Mouse (Mus musculus) midbrain, embryonic 14.5 days (tissue): Measurements from ENCODE around the gene Hpcal1. TPM values are rescaled to one million over a fixed set of nuclear protein-coding genes. Genes with fewer than 3 reads are reported as not detected.
A peak's percentile ranks its signal among the peaks of the same experiment; 100 is the strongest.

Experiments used
- ATAC-seq: fragments of 200-750 bp; cut with Nextera tagmentation; 2 replicates; pipeline ENCODE4 v1.8.0; 2017; ENCODE audit warnings: moderate number of reproducible peaks, moderate library complexity; ENCODE audit not compliant: low FRiP score, low TSS enrichment
- DNase-seq: peaks from one replicate; pipeline ENCODE4 v3.0.0-alpha.2; 2015
- H3K27ac ChIP-seq: fragments of 300-500 bp; sonication (generic); replicated peaks from 2 replicates; pipeline ENCODE4 v1.5.1; 2014; ENCODE audit warnings: mild to moderate bottlenecking, low read depth, low read length, moderate library complexity
- H3K27me3 ChIP-seq: fragments of 300-500 bp; sonication (generic); 2 replicates; pipeline ENCODE4 v1.6.1; 2014; ENCODE audit warnings: low read length, control low read depth, mixed read lengths; ENCODE audit not compliant: control insufficient read depth, insufficient read depth
- H3K36me3 ChIP-seq: fragments of 300-500 bp; sonication (generic); 2 replicates; pipeline ENCODE4 v1.6.1; 2014; ENCODE audit warnings: low read length, control low read depth; ENCODE audit not compliant: control insufficient read depth, insufficient read depth
- H3K4me1 ChIP-seq: fragments of 300-500 bp; sonication (generic); 2 replicates; pipeline ENCODE4 v1.6.1; 2014; ENCODE audit warnings: mild to moderate bottlenecking, antibody characterized with exemption, low read length, control low read depth; ENCODE audit not compliant: control insufficient read depth, insufficient read depth
- H3K4me2 ChIP-seq: fragments of 300-500 bp; sonication (generic); 2 replicates; pipeline ENCODE4 v1.6.1; 2014; ENCODE audit warnings: mild to moderate bottlenecking, low read length, moderate library complexity
- H3K4me3 ChIP-seq: fragments of 300-500 bp; sonication (generic); replicated peaks from 2 replicates; pipeline ENCODE4 v1.5.1; 2014; ENCODE audit warnings: low read depth, low read length
- H3K9ac ChIP-seq: fragments of 300-500 bp; sonication (generic); replicated peaks from 2 replicates; pipeline ENCODE4 v1.6.1; 2014; ENCODE audit warnings: mild to moderate bottlenecking, low read length, moderate library complexity
- H3K9me3 ChIP-seq: fragments of 300-500 bp; sonication (generic); 2 replicates; pipeline ENCODE4 v1.6.1; 2016; ENCODE audit warnings: low read length, control low read depth, mixed read lengths; ENCODE audit not compliant: control insufficient read depth
- WGBS: fragments of 180-500 bp; shearing (Covaris S2); extraction: QIAGEN DNeasy Blood & Tissue Kit; methylation state at CpG from one replicate; pipeline ENCODE4 v1.1.7; 2014; 5-methylcytosine and 5-hydroxymethylcytosine counted together
- polyA plus RNA-seq: library from polyadenylated mRNA; unstranded; fragments of >200 nt; fragmentation: Nextera tagmentation; extraction: Ambion mirVana; gene quantifications from 2 replicates; pipeline ENCODE4 v1.2.1, GENCODE M21; 2014

The Hpcal1 gene
- polyA plus RNA-seq, 1 experiment from 2014 or later = 93.3 TPM

DNA sequence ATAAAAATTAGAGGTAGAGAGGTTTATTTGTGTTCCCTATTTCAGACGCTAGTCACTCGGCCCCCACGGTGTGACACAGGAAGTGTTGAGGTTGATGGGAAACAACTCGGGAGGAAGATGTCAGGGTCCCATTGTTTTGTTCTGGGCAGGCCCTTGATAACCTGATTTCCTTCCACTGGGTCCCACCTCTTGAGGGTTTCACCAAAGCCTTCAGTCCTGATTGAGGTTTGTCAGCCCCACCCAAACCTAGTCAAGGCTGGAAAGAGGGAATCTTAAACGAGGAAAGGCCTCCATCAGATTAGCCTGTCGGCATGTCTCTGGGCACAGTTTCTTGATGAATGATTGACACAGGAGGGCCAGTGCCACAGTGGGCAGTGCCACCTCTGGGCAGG is 12.3 kb downstream of the Hpcal1 start:
- H3K4me2 ChIP-seq = no peak overlapping the region
- 89% methylated on average over 6 of the region's 6 CpGs for WGBS
- H3K27ac ChIP-seq = no peak overlapping the region
- no peaks in the 10 kb centered on the region for H3K27me3 ChIP-seq
- no peaks in the 10 kb centered on the region for H3K9me3 ChIP-seq
- ATAC-seq = no peak
- no peak overlapping the region for H3K9ac ChIP-seq
- peaks cover 13% of the 10 kb centered on the region for H3K4me1 ChIP-seq
- no peaks in the 10 kb centered on the region for H3K36me3 ChIP-seq
- DNase-seq = no peak
- no peak overlapping the region for H3K4me3 ChIP-seq

DNA sequence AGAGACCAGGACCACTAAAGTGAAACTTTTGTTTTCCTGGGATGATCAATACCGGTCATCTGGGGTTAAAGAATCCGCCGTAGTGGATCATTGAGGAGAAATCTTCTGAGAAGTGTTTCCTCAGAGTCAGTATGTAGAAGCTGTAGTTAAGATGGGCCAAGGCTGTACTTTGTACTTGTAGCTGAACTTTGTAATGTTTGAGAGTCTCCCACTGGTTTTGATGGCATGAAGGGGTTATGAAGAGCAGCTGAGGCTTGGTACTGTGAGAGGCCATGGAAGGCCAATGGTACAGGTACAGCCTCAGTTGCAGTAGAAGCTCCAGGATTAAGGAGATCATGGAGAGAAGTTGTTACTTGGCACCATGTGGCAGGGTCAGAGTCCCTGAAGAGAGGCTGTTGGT is 13.2 kb downstream of the Hpcal1 start:
- no peaks in the 10 kb centered on the region for H3K36me3 ChIP-seq

DNA sequence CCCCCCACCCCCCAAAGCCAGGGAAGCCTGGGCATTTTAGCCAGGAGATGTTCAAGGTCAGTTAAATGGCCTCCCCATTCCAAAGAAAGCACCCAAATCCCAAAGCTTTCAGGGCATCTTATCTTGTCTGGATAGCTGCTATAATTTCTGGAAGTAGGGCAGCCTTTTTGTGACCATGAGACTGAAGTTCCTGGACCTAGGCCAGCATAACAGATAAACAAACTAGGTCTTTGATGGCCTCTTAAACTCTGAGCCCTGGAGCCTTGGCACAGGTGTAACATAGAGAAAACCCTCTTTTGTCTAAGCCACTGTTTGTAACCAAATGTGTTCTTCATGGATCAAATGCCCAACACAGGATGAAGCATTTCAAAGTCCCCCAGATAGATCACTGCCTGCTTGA is 16.8 kb downstream of the Hpcal1 start:
- DNase-seq (no peak), ATAC-seq (no peak)
- Histone ChIP-seq H3K4me1 (peaks cover 12% of the 10 kb centered on the region), H3K27ac (no peak overlapping the region), H3K4me2 (no peak overlapping the region), H3K9ac (no peak overlapping the region), H3K27me3 (no peaks in the 10 kb centered on the region), H3K9me3 (no peaks in the 10 kb centered on the region), H3K36me3 (no peaks in the 10 kb centered on the region), H3K4me3 (no peak overlapping the region)

More for the DNA sequence above, 13.2 kb downstream of the Hpcal1 start:
- H3K4me1 ChIP-seq = peaks cover 9% of the 10 kb centered on the region
- H3K27me3 ChIP-seq = no peaks in the 10 kb centered on the region
- no peak overlapping the region for H3K27ac ChIP-seq
- DNase-seq (no peak), ATAC-seq (no peak)
- no peak overlapping the region for H3K9ac ChIP-seq
- H3K9me3 ChIP-seq = no peaks in the 10 kb centered on the region
- H3K4me3 ChIP-seq = no peak overlapping the region
- H3K4me2 ChIP-seq = no peak overlapping the region
- 98% methylated on average over 3 of the region's 3 CpGs for WGBS

DNA sequence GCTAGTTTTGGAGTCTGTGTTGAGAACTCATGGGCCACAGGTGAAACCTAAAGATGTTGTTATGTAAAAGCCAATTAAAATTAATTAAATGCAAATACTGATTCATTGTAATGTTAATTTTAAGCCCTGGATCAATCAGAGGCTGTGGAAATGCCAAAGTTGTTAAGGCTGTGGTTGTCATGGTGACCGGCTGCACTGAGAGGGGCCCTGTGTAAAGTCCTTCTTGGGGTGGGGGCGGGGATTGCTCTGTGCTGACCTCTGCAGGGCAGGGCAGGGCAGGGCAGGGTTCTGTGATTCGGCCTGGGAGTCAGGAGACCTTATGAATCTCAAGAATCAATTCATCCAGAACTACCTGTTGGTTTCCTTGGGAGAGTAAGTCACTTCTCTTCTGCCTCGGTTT is 18.8 kb downstream of the Hpcal1 start:
- H3K9ac ChIP-seq = no peak overlapping the region
- no peaks in the 10 kb centered on the region for H3K36me3 ChIP-seq
- 8% methylated on average over 4 of the region's 4 CpGs for WGBS
- no peak overlapping the region for H3K4me2 ChIP-seq
- no peaks in the 10 kb centered on the region for H3K9me3 ChIP-seq
- H3K4me3 ChIP-seq = no peak overlapping the region
- DNase-seq (peak; percentile 53), ATAC-seq (peak; percentile 67; the same call in 1 of the 2 replicates)
- no peak overlapping the region for H3K27ac ChIP-seq
- peaks cover 12% of the 10 kb centered on the region for H3K4me1 ChIP-seq
- H3K27me3 ChIP-seq = no peaks in the 10 kb centered on the region

DNA sequence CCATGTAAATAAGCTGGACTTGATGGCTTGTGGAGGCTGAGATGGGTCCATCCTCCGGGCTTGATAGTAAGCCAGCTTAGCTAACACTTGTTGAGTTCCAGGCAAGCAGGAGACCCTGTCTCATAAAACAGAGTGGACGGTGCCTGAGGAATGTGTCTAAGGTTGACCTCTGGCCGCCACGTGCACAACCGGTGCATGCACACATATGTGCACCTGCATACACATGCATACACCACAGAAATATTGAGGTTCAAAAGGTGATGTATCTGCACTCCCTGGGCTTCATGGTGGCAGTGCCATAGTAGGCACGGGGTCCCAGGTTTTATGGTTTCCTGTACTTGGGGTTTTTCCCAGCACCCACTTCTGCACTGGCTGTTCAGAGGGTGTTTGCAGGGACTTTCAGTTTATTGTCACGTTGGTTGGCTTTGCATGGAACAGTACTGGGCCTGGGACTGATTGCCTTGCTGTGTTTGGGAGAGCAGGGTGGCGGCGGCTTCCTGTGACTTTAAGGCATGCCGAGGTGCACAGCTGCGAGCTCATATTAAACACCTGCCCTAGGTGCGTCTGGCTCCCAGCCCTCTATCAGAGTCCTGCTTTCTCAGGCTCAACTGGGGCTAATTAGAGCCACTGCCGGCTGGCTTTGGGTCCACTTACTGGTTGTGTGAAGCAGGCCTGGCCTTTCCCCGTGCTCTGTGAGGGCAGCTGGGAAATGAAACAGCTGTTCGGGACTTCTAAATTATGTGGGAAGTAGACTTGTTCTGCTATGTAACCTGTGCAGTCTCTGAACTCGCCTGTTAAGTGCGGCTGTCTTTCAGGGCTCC is 19.5 kb downstream of the Hpcal1 start:
- no peak overlapping the region for H3K9ac ChIP-seq
- DNase-seq = no peak
- H3K27ac ChIP-seq = 0 out of 2 replicates have a peak overlapping the region, but pooled peaks have one; percentile 20
- no peaks in the 10 kb centered on the region for H3K36me3 ChIP-seq
- H3K9me3 ChIP-seq = no peaks in the 10 kb centered on the region
- no peak overlapping the region for H3K4me2 ChIP-seq
- H3K4me1 ChIP-seq = peaks cover 12% of the 10 kb centered on the region
- no peaks in the 10 kb centered on the region for H3K27me3 ChIP-seq
- 78% methylated on average over 17 of the region's 17 CpGs for WGBS
- no peak overlapping the region for H3K4me3 ChIP-seq
- ATAC-seq = peak; percentile 19; the same call in 1 of the 2 replicates

DNA sequence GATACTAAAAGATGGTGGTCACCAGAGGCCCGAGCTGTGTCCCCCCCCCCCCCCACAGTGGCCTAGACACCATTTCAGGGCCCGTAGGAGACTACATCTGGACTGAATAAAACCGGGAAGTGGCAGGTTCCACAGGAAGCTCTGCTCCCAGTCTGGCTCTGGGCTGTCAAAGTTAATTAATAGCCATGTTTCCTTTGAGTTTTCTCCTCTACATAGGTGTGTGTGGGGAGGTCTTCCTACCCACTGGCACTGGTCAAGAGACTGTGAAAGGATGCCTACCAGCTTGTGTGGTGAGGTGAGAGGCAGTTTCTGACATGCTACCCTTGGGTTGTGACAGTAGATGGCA is 20.1 kb downstream of the Hpcal1 start:
- Histone ChIP-seq H3K4me3 (no peak overlapping the region), H3K4me2 (no peak overlapping the region), H3K9ac (no peak overlapping the region), H3K27ac (no peak overlapping the region), H3K9me3 (no peaks in the 10 kb centered on the region), H3K36me3 (no peaks in the 10 kb centered on the region), H3K27me3 (no peaks in the 10 kb centered on the region), H3K4me1 (peaks cover 12% of the 10 kb centered on the region)
- WGBS = 59% methylated on average over 3 of the region's 3 CpGs
- ATAC-seq = no peak
- no peak for DNase-seq

DNA sequence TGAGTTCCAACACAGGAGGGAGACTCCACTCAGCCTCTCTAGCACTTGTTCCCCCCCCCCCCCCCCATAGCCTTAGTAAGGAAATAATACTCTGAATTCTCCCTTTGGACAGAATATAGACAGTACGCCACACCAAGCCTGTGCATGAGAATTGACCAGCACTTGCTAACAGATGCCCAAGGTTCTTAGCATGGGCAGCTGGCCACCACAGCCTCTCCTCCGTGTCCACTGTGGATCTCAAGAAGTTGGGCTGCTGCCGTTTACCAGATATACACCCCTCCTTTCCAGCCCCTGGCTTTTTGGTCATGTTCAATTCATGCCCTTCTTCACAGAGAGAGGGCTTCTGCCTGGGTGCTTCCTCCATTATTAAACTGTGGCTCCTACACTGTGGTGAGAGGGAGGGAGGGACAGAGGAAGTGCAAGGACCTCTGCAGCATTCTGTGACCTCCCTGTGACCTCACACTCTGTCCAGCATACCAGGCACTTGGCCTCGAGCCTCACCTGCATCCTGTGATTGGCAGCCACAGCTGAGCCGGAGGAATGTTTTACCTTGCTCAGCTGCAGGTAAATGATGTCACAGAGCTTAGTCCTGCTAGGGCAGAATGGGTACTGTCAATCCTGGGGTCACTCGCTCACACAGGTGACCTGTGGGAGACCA is 21.2 kb downstream of the Hpcal1 start:
- DNase-seq = no peak
- ATAC-seq = no peak

DNA sequence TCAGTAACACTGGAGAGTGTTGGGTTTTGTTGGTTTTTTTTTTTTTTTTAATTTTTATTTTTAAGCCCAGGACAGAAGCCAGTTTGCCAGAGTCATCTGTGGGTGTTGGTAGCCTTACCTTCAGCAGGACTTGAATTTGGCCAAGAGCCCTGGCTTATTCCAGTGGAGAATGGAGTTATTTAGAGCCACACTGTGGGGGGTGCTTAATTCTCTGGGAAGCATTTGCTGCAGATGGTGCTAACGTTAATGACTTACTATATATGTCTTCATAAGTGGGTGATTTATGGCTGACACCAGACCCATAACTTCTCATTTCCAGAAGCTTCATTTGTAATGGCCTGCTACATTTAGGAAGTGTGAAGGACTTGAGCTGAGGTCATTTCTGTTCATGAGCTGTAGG is 21.9 kb downstream of the Hpcal1 start:
- H3K27me3 ChIP-seq = no peaks in the 10 kb centered on the region
- no peak overlapping the region for H3K4me3 ChIP-seq
- no peak for ATAC-seq
- H3K4me1 ChIP-seq = peaks cover 12% of the 10 kb centered on the region
- 56% methylated on average over 1 of the region's 1 CpGs for WGBS
- H3K27ac ChIP-seq = no peak overlapping the region
- H3K4me2 ChIP-seq = no peak overlapping the region
- no peak overlapping the region for H3K9ac ChIP-seq
- H3K9me3 ChIP-seq = no peaks in the 10 kb centered on the region
- DNase-seq = no peak
- H3K36me3 ChIP-seq = no peaks in the 10 kb centered on the region

More for the DNA sequence above, 21.2 kb downstream of the Hpcal1 start:
- Histone ChIP-seq H3K4me1 (peaks cover 12% of the 10 kb centered on the region), H3K9ac (no peak overlapping the region), H3K27ac (no peak overlapping the region), H3K36me3 (no peaks in the 10 kb centered on the region), H3K9me3 (no peaks in the 10 kb centered on the region), H3K27me3 (no peaks in the 10 kb centered on the region), H3K4me2 (no peak overlapping the region), H3K4me3 (no peak overlapping the region)
- WGBS = 85% methylated on average over 6 of the region's 6 CpGs
